Mouse (Mus musculus) CH12F3 (cell line): ENCODE measurements around the gene Gm20795.
"Not testable (repeated sequence)": the region's sequence is repeated elsewhere in the genome, so short reads cannot be mapped to it uniquely, and the experiment has no call there.

Experiments used
- in situ Hi-C: fragments of 300-500 bp; cut with MboI; formaldehyde crosslinking; loops from 2 replicates; pipeline ENCODE4 v1.14.3; 2020; ENCODE audit warnings: low sequenced_read_pairs

Gene Gm20795

GRCm38 (mm10) chrY:40804614-40805013 lies at the start of gene Gm20795:
Gene Gm20795, plus strand, starts transcription at chrY:40804914.
- in situ Hi-C loops = not testable (repeated sequence)

- in situ Hi-C loops = not testable (repeated sequence)
Measured at GRCm38 (mm10) chrY:40775665-40776064, 29.0 kb upstream of the Gm20795 start, which contains the start of gene Gm21797. Gene Gm21797, minus strand, starts transcription at chrY:40775765.
